Mouse (Mus musculus) lung, postnatal 0 days (tissue): ENCODE data around the gene Klf15. TPM values are rescaled to one million over a fixed set of nuclear protein-coding genes. Genes with fewer than 3 reads are reported as not detected.

ENCODE experiments used
- ATAC-seq: fragments of 200-750 bp; cut with Nextera tagmentation; 2 replicates; pipeline ENCODE4 v1.8.0; 2017; ENCODE audit warnings: moderate library complexity
- DNase-seq: peaks from one replicate; pipeline ENCODE4 v3.0.0-alpha.2; 2016; ENCODE audit warnings: low spot score
- H3K27ac ChIP-seq: fragments of 300-500 bp; sonication (generic); 2 replicates; pipeline ENCODE4 v1.5.1; 2014; ENCODE audit warnings: antibody characterized with exemption, mild to moderate bottlenecking, low read length, mixed read lengths
- H3K27me3 ChIP-seq: fragments of 300-500 bp; sonication (generic); replicated peaks from 2 replicates; pipeline ENCODE4 v1.6.1; 2014; ENCODE audit warnings: low read length, mixed read lengths; ENCODE audit not compliant: insufficient read depth
- H3K36me3 ChIP-seq: fragments of 300-500 bp; sonication (generic); 2 replicates; pipeline ENCODE4 v1.6.1; 2014; ENCODE audit warnings: low read length, mixed read lengths; ENCODE audit not compliant: insufficient read depth
- H3K4me1 ChIP-seq: fragments of 300-500 bp; sonication (generic); 2 replicates; pipeline ENCODE4 v1.6.1; 2014; ENCODE audit warnings: antibody characterized with exemption, low read depth, low read length, mixed read lengths; ENCODE audit not compliant: insufficient read depth
- H3K4me2 ChIP-seq: fragments of 300-500 bp; sonication (generic); replicated peaks from 2 replicates; pipeline ENCODE4 v1.6.1; 2014; ENCODE audit warnings: low read depth, mild to moderate bottlenecking, low read length, moderate library complexity, mixed read lengths
- H3K4me3 ChIP-seq: fragments of 300-500 bp; sonication (generic); 2 replicates; pipeline ENCODE4 v1.5.1; 2014; ENCODE audit warnings: low read depth, low read length
- H3K9ac ChIP-seq: fragments of 300-500 bp; sonication (generic); replicated peaks from 2 replicates; pipeline ENCODE4 v1.6.1; 2014; ENCODE audit warnings: low read depth, mild to moderate bottlenecking
- H3K9me3 ChIP-seq: fragments of 300-500 bp; sonication (generic); 2 replicates; pipeline ENCODE4 v1.6.1; 2016; ENCODE audit warnings: low read length, mixed read lengths
- CTCF ChIP-seq: IDR thresholded peaks from 2 replicates; pipeline ENCODE4 v1.5.1; 2016; ENCODE audit warnings: antibody characterized with exemption, mild to moderate bottlenecking
- EP300 ChIP-seq: IDR thresholded peaks from 2 replicates; pipeline ENCODE4 v1.6.1; 2016; ENCODE audit warnings: antibody characterized with exemption, mild to moderate bottlenecking, control low read depth
- WGBS: fragments of 180-500 bp; shearing (Covaris S2); extraction: QIAGEN DNeasy Blood & Tissue Kit; methylation state at CpG from one replicate; pipeline ENCODE4 v1.1.7; 2014; 5-methylcytosine and 5-hydroxymethylcytosine counted together
- polyA plus RNA-seq: library from polyadenylated mRNA; unstranded; fragments of >200 nt; fragmentation: Nextera tagmentation; extraction: Ambion mirVana; gene quantifications from 2 replicates; pipeline ENCODE4 v1.2.1, GENCODE M21; 2015

Klf15 gene
- polyA plus RNA-seq, result 20.0 and 41.4 TPM in 2 replicates

DNA sequence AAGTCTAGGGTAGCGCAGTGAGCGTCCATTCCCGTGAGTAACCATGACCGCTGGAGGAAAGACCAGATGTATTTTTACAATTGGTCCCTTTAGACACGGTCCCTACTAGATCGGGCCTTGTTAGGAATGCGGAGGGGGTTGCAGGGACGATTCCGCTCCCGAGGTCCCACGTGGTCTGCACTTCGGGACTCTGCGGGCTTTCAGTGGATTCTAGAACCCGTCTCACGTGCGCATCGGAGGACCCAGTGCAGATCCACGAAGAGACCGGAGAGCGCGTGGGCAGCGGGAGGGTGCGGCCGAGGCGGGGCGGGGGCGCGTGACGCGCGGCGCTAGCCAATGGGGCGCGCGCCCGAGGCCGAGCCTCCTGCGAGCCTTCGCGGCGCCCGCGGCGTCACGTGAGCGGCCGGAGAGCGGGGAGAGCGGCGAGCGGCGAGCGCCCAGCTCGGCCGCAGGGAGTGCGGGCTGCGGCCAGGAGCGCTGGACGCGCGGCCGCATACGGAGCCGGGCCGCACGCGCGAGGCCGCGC lies at the start of gene Klf15:
Gene Klf15 (plus strand): TSS at position 396 of the 526 bp plus-strand sequence.
- DNase-seq (peak; percentile 93), ATAC-seq (peak; percentile 75)
- 0 out of 2 replicates have a peak, but pooled peaks cover 2% of the 10 kb centered on the region for H3K36me3 ChIP-seq
- H3K27me3 ChIP-seq, result no peaks in the 10 kb centered on the region
- WGBS, result 2% methylated on average over 55 of the region's 70 CpGs
- H3K4me2 ChIP-seq, result peak within 1 kb of the TSS; percentile 94
- TF ChIP-seq CTCF (no peak), EP300 (no peak)
- H3K4me3 ChIP-seq, result peak within 1 kb of the TSS; percentile 81
- peak within 1 kb of the TSS; percentile 96 for H3K9ac ChIP-seq
- H3K9me3 ChIP-seq, result no peaks in the 10 kb centered on the region
- peak within 1 kb of the TSS; percentile 98 for H3K27ac ChIP-seq
- H3K4me1 ChIP-seq, result peaks cover 32% of the 10 kb centered on the region; the same call in 1 of the 2 replicates

DNA sequence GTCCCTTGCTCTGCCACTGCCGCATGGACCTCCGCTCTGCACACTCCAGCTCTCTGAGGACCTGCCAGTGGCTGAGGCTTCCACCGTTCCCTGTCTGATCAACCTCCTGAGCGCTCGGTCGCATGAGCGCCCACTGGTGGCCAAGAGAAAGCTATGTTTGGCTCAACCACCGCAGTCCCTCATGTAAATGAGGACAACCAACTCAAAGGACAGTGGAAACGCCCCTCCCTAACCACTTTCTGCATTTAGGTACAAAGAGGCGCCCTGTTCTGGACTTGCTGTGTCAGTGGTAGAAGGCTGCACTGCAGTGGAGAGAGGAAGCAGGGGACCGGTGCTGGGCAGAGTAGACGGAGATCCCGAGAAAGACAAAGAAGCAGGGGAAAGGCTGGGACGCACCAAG lies 39.8 kb upstream of the Klf15 start:
- Histone ChIP-seq H3K27me3 (0 out of 2 replicates have a peak, but pooled peaks cover 2% of the 10 kb centered on the region), H3K27ac (no peak overlapping the region), H3K4me1 (no peaks in the 10 kb centered on the region), H3K9me3 (no peaks in the 10 kb centered on the region), H3K36me3 (no peaks in the 10 kb centered on the region), H3K4me2 (peak overlapping the region; percentile 36; the same call in 1 of the 2 replicates), H3K9ac (no peak overlapping the region), H3K4me3 (no peak overlapping the region)
- WGBS, result 9% methylated on average over 14 of the region's 14 CpGs
- TF ChIP-seq EP300, result no peak
- peak; percentile 98 for TF ChIP-seq CTCF
- ATAC-seq, result peak; percentile 88
- peak; percentile 92 for DNase-seq

DNA sequence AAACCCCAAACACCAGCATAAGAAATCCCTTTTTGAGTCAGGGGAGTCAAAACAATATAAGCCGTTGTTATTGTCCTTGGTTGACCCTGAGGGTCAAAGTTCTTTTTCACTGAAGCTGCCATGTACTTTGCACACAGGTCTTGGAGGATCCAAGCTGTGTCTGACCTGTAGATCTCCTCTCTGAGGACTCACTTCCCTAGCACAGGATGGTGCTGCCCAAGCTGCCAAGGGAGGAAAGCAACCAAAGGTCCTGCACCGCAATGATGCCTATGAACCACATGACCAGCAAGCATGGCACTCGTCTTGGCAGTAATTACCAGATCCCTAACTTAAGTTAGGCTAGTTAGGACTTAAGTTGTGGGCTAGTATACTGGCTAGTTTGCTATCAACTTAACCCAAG lies 37.0 kb upstream of the Klf15 start:
- WGBS, result 80% methylated on average over 3 of the region's 3 CpGs
- Histone ChIP-seq H3K4me1 (peaks cover 5% of the 10 kb centered on the region; the same call in 1 of the 2 replicates), H3K9ac (no peak overlapping the region), H3K27me3 (0 out of 2 replicates have a peak, but pooled peaks cover 3% of the 10 kb centered on the region), H3K36me3 (no peaks in the 10 kb centered on the region), H3K4me2 (no peak overlapping the region), H3K4me3 (no peak overlapping the region), H3K9me3 (no peaks in the 10 kb centered on the region), H3K27ac (no peak overlapping the region)
- TF ChIP-seq CTCF (no peak), EP300 (no peak)
- ATAC-seq (no peak), DNase-seq (no peak)

DNA sequence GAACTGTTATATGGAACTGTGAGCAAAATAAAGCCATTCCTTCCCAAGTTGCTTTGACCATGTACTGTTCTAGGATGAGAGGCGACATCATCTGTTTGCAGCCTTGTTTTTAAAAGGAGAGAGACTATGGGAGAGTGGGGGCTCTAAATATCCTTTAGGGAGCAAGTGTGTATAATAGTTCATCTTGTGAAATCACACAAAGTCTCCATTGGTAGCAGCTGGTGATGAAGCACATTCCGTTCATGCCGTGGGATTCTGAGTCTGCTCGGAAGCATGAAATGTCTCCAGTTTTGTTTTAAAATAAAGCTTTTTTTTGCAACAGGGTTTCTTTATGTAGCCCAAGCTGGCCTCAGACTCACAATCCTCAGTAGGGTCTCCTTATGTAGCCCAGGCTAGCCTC lies 36.4 kb upstream of the Klf15 start:
- peaks cover 5% of the 10 kb centered on the region; the same call in 1 of the 2 replicates for H3K4me1 ChIP-seq
- 61% methylated on average over 4 of the region's 4 CpGs for WGBS
- H3K4me3 ChIP-seq, result no peak overlapping the region
- no peaks in the 10 kb centered on the region for H3K36me3 ChIP-seq
- DNase-seq, result peak; percentile 34
- H3K9ac ChIP-seq, result no peak overlapping the region
- no peak for ATAC-seq
- no peak overlapping the region for H3K27ac ChIP-seq
- H3K9me3 ChIP-seq, result no peaks in the 10 kb centered on the region
- 0 out of 2 replicates have a peak, but pooled peaks cover 3% of the 10 kb centered on the region for H3K27me3 ChIP-seq
- no peak overlapping the region for H3K4me2 ChIP-seq
- TF ChIP-seq EP300, result no peak
- no peak for TF ChIP-seq CTCF

DNA sequence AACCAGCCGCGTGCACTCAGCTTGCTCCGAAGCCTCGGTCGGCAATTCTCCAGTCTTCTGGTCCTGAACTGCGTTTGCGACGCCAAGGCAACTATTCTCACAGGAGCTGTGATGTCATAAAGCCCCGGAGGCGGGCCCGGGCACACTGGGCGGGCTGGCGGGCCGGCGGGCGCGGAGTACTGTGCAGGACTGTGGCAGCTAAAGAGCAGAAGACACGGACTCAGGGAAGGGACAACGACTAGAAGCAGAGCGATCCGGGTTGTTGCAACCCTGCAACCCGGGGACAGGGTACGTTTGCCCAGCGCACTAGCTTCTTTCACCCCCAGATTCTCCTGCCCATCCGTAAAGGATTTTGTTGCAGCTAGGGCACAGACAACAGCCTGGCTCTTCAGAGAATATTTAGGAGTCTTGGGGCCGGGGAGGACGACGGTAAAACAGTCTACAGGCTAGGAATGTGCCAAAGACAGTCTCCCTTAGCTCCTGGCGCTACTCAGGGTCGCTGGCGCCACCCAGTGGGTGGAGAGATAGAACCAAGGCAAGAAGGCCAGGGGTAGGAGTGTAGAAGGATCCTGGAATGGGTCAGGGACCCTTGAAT lies 33.9 kb upstream of the Klf15 start, which contains the start of gene Cfap100:
Gene Cfap100 (minus strand): TSS at position 418 of the 595 bp plus-strand sequence.
- Histone ChIP-seq H3K4me1 (peaks cover 5% of the 10 kb centered on the region; the same call in 1 of the 2 replicates), H3K4me2 (peak within 1 kb of the TSS; percentile 72), H3K27ac (peak within 1 kb of the TSS; percentile 47; the same call in 1 of the 2 replicates), H3K9ac (peak within 1 kb of the TSS; percentile 16; the same call in 1 of the 2 replicates), H3K27me3 (0 out of 2 replicates have a peak, but pooled peaks cover 3% of the 10 kb centered on the region), H3K4me3 (peak within 1 kb of the TSS; percentile 28), H3K9me3 (no peaks in the 10 kb centered on the region), H3K36me3 (no peaks in the 10 kb centered on the region)
- DNase-seq (peak; percentile 82), ATAC-seq (peak; percentile 89)
- under 1% methylated on average over 31 of the region's 31 CpGs for WGBS
- TF ChIP-seq CTCF, result peak; percentile 71
- no peak for TF ChIP-seq EP300

DNA sequence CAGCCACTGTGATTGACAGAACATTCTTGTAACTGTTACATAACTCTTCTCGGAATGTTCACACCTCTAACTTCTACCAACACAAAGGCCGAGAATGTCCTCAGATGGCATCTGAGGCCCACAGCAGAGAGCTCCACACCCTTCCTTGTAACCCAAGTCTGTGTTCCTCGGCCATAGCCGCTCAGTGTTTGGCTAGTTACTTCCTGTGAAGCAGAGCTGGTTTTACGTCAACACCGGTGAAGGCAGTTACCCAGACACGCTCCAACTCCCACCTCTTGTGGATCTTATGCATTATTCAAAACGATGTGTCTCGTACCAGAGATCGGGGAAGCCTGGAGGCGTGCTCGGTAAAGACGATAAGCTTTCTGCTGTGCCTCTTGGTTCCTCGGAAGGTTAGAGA lies 32.5 kb upstream of the Klf15 start:
- WGBS, result 65% methylated on average over 14 of the region's 14 CpGs
- Histone ChIP-seq H3K36me3 (no peaks in the 10 kb centered on the region), H3K27ac (no peak overlapping the region), H3K4me1 (peaks cover 5% of the 10 kb centered on the region; the same call in 1 of the 2 replicates), H3K9me3 (no peaks in the 10 kb centered on the region), H3K4me2 (no peak overlapping the region), H3K9ac (no peak overlapping the region), H3K4me3 (no peak overlapping the region), H3K27me3 (0 out of 2 replicates have a peak, but pooled peaks cover 3% of the 10 kb centered on the region)
- DNase-seq, result peak; percentile 38
- peak; percentile 19; the same call in 1 of the 2 replicates for ATAC-seq
- TF ChIP-seq CTCF, result no peak
- no peak; the same call in 1 of the 2 replicates for TF ChIP-seq EP300
